Mouse (Mus musculus) ES-Bruce4 (cell line): ENCODE measurements around the gene Nr2e3. TPM values are rescaled to one million over a fixed set of nuclear protein-coding genes. Genes with fewer than 3 reads are reported as not detected.

ENCODE experiments used
- H3K27ac ChIP-seq: 2 replicates; pipeline ENCODE4 v1.5.1; 2012; ENCODE audit warnings: low read length, inconsistent platforms; ENCODE audit not compliant: insufficient read depth
- H3K27me3 ChIP-seq: 2 replicates; pipeline ENCODE4 v1.6.1; 2012; ENCODE audit warnings: mild to moderate bottlenecking, low read length, inconsistent platforms; ENCODE audit not compliant: control insufficient read depth, poor library complexity, insufficient read depth, severe bottlenecking
- H3K36me3 ChIP-seq: 2 replicates; pipeline ENCODE4 v1.6.1; 2012; ENCODE audit warnings: inconsistent platforms, mild to moderate bottlenecking, low read length, moderate library complexity; ENCODE audit not compliant: control insufficient read depth, poor library complexity, insufficient read depth, severe bottlenecking
- H3K4me1 ChIP-seq: one replicate; pipeline ENCODE4 v1.8.1; 2011; ENCODE audit warnings: low read length; ENCODE audit not compliant: control insufficient read depth, insufficient read depth
- H3K4me3 ChIP-seq: 2 replicates; pipeline ENCODE4 v1.5.1; 2011; ENCODE audit warnings: low read depth, mild to moderate bottlenecking, low read length
- H3K9ac ChIP-seq: 2 replicates; pipeline ENCODE4 v1.6.1; 2012; ENCODE audit warnings: low read depth, mild to moderate bottlenecking, inconsistent platforms; ENCODE audit not compliant: poor library complexity, severe bottlenecking
- H3K9me3 ChIP-seq: replicated peaks from 2 replicates; pipeline ENCODE4 v1.6.1; 2012; ENCODE audit warnings: mild to moderate bottlenecking, low read length, inconsistent platforms; ENCODE audit not compliant: control insufficient read depth, poor library complexity, insufficient read depth, severe bottlenecking
- CTCF ChIP-seq: IDR thresholded peaks from one replicate; pipeline ENCODE4 v1.8.1; 2011; ENCODE audit warnings: low read depth, low read length
- EP300 ChIP-seq: IDR thresholded peaks from 2 replicates; pipeline ENCODE4 v1.6.1; 2011; ENCODE audit warnings: low read depth, low read length; ENCODE audit not compliant: insufficient read depth
- POLR2A ChIP-seq: IDR thresholded peaks from one replicate; pipeline ENCODE4 v1.8.1; 2011; ENCODE audit warnings: low read length; ENCODE audit not compliant: insufficient read depth
- polyA plus RNA-seq: library from polyadenylated mRNA; stranded (reverse); fragments of >200 nt; gene quantifications from 2 replicates; pipeline ENCODE4 v1.2.4, GENCODE M21; 2011; ENCODE audit warnings: low read depth; ENCODE audit not compliant: missing spikeins, insufficient read depth, insufficient read length

Nr2e3 gene
- polyA plus RNA-seq, 1 experiment, result not detected

DNA sequence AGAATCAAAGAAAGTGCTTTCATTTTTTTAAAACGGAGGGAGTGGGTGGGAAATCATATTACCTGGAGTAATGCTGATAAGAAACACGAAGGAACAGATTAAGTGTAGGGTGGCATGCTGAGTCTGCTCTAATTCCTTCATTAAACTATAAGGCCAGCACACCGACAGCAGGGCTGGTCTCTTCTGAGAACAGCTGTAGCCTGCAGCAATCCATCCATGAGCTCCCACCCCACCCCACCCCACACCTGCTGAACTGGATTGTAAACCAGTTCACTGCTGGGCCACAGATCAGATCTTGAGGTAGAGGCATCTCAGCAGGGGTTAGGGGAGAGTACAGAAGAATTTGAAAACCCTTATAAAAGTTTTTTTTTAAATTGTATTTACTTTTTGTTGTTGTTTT lies 5.3 kb downstream of the Nr2e3 start:
- Histone ChIP-seq H3K36me3 (no peaks in the 10 kb centered on the region), H3K9ac (no peak overlapping the region), H3K27ac (no peak overlapping the region), H3K27me3 (no peaks in the 10 kb centered on the region), H3K4me1 (no peaks in the 10 kb centered on the region), H3K4me3 (no peak overlapping the region), H3K9me3 (no peaks in the 10 kb centered on the region)
- no peak for TF ChIP-seq CTCF
- TF ChIP-seq EP300, result no peak
- no peak for TF ChIP-seq POLR2A

DNA sequence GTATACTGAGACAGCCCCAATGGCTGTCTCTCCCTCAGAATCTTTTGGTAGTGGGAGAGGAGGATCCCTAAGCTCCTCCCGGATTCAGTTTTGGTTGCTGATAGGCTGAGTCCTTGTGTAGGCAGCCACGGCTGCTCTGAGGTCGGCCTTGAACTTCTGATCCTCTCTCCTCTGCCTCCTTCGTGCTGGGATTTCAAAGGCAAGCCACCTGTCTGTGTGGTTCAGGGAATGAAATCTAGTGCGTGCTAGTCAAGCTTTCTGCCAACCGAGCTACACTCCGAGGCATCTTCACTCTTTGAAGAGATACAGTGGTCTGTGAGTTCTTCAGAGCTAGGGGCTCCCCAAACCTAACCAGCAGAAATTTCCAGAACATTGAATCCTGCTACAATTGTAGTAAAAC lies 6.9 kb downstream of the Nr2e3 start:
- H3K27me3 ChIP-seq, result no peaks in the 10 kb centered on the region
- H3K36me3 ChIP-seq, result no peaks in the 10 kb centered on the region
- H3K27ac ChIP-seq, result no peak overlapping the region
- H3K9ac ChIP-seq, result no peak overlapping the region
- no peaks in the 10 kb centered on the region for H3K4me1 ChIP-seq
- H3K9me3 ChIP-seq, result no peaks in the 10 kb centered on the region
- no peak for TF ChIP-seq EP300
- no peak for TF ChIP-seq POLR2A
- TF ChIP-seq CTCF, result no peak
- no peak overlapping the region for H3K4me3 ChIP-seq

DNA sequence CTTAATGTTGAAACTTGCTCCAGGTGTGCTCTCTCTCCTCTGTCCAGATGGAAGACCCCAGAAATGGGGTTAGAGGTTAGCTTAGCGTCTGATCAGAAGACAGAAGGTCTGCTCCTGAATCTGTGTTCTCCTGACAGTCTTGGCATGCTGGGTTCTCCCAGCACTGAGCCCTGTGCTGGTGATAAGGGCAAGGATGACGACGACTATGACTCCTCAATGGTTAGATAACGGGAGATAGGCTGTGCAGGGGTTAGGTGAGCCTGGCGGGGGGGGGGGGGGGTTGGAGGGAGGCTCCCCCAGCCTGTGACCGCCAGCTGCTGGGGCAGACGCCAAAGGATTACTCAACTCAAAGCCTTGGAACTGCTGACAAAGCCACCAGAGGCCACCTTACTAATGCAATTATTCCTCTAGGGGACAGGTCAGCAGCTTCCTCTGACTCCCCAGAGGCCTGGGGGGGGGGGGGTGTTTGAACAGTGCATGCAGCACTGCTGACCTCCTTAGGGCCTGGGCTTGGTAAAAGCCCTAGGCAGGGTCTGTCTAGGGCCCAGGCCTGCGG lies 7.9 kb downstream of the Nr2e3 start:
- H3K4me1 ChIP-seq, result no peaks in the 10 kb centered on the region
- H3K9me3 ChIP-seq, result no peaks in the 10 kb centered on the region
- H3K27me3 ChIP-seq, result no peaks in the 10 kb centered on the region
- no peaks in the 10 kb centered on the region for H3K36me3 ChIP-seq
- H3K27ac ChIP-seq, result no peak overlapping the region
- H3K9ac ChIP-seq, result no peak overlapping the region
- no peak overlapping the region for H3K4me3 ChIP-seq
- TF ChIP-seq EP300 (no peak), CTCF (no peak), POLR2A (no peak)

DNA sequence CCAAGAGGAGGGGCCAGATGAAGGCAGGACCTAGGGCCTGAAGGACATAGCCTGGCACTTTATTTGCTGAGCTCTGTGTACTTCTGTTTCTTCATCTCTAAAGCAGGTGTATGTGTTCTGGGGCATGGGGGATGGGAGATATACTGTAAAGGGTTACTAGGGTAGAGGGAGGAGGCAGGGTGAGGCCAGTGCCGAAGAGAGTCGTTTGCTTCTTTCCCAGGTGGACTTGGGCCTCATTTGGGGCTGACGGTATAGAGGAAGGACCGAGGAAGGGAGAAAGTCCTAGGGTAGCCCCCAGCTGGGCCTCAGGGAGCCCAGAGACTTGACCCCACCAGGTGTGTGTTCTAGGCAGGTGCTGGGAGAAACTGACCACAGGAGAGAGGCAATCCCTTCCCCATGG lies 8.5 kb downstream of the Nr2e3 start:
- Histone ChIP-seq H3K27me3 (no peaks in the 10 kb centered on the region), H3K27ac (no peak overlapping the region), H3K36me3 (no peaks in the 10 kb centered on the region), H3K9me3 (no peaks in the 10 kb centered on the region), H3K4me1 (no peaks in the 10 kb centered on the region), H3K4me3 (no peak overlapping the region), H3K9ac (no peak overlapping the region)
- TF ChIP-seq POLR2A (no peak), EP300 (no peak), CTCF (no peak)

DNA sequence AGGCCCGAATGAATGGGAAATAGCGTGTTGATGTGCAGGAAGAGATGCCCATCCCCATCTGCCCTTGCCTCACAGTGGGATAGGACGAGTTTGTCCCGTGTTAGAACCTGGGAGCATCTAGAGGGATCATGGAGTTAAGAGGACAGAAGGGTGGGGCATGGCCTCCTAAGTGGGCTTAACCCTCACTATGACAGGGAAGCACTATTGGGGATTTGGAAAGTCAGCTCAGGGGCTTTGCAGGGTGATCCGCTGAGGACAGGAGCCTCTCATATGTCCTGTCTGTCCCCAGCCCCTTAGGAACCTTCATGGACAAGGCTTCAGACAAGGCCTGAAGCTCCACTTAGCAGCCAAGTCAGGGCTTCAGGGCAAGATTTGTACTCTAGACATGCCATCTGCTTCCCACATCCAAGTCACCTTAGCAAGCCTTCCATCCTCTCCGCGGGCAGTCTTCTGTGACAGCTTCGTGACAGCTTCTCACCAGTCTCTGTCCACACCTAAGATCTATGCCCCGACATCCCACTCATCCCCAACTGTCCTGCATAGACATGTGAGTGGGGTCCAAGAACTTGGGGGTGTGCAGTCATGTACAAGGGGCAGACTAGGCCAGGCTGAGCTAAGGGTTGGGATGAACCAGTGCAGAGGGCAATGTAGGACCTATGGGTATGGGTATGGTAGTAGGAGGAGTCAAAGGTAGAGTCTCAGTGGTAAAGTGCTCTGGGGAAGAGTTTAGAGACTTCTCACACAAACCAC lies 9.3 kb downstream of the Nr2e3 start:
- no peaks in the 10 kb centered on the region for H3K27me3 ChIP-seq
- H3K9me3 ChIP-seq, result no peaks in the 10 kb centered on the region
- no peak overlapping the region for H3K9ac ChIP-seq
- no peak overlapping the region for H3K27ac ChIP-seq
- no peak for TF ChIP-seq CTCF
- no peak for TF ChIP-seq POLR2A
- no peak for TF ChIP-seq EP300
- H3K36me3 ChIP-seq, result no peaks in the 10 kb centered on the region
- H3K4me1 ChIP-seq, result no peaks in the 10 kb centered on the region
- H3K4me3 ChIP-seq, result no peak overlapping the region

DNA sequence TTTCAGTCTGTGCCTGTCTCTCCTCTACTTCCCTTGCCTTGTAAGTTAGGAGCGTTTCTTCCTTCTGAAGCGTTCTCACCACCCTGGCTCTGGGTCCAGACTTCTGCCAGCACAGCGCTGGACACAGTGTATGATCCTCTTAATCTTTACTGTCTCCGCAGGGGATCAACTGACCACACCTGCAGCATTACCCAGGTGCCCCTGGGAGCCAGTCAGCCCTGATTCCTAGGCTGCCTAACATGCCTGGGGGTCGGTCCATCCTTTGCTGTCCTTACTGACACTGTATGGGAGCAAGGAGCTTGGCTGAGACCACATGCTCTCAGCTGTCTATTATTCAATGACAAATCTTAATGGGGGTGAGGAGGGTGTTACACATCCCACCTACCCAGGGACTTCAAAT lies 10.5 kb downstream of the Nr2e3 start:
- no peaks in the 10 kb centered on the region for H3K36me3 ChIP-seq
- TF ChIP-seq EP300 (no peak), CTCF (no peak)
- H3K4me3 ChIP-seq, result no peak overlapping the region
- no peaks in the 10 kb centered on the region for H3K4me1 ChIP-seq
- no peak overlapping the region for H3K27ac ChIP-seq
- H3K9ac ChIP-seq, result no peak overlapping the region
- no peaks in the 10 kb centered on the region for H3K27me3 ChIP-seq
- no peaks in the 10 kb centered on the region for H3K9me3 ChIP-seq
